Mouse (Mus musculus) heart, embryonic 10.5 days (tissue): ENCODE measurements around the gene Olfr1220. TPM values are rescaled to one million over a fixed set of nuclear protein-coding genes. Genes with fewer than 3 reads are reported as not detected.

Experiments
- DNase-seq: peaks from one replicate; pipeline ENCODE4 v3.0.0-alpha.2; 2017; ENCODE audit warnings: low spot score
- H3K27ac ChIP-seq: fragments of 300-500 bp; sonication (generic); 2 replicates; pipeline ENCODE4 v1.5.1; 2016; ENCODE audit warnings: mild to moderate bottlenecking
- H3K27me3 ChIP-seq: fragments of 300-500 bp; sonication (generic); 2 replicates; pipeline ENCODE4 v1.6.1; 2016; ENCODE audit warnings: mild to moderate bottlenecking; ENCODE audit not compliant: poor library complexity, insufficient read depth, severe bottlenecking
- H3K36me3 ChIP-seq: fragments of 300-500 bp; sonication (generic); 2 replicates; pipeline ENCODE4 v1.6.1; 2016; ENCODE audit warnings: mild to moderate bottlenecking, moderate library complexity
- H3K4me1 ChIP-seq: fragments of 300-500 bp; sonication (generic); 2 replicates; pipeline ENCODE4 v1.6.1; 2016; ENCODE audit warnings: mild to moderate bottlenecking
- H3K4me3 ChIP-seq: fragments of 300-500 bp; sonication (generic); 2 replicates; pipeline ENCODE4 v1.5.1; 2016; ENCODE audit warnings: mild to moderate bottlenecking, moderate library complexity
- H3K9me3 ChIP-seq: fragments of 300-500 bp; sonication (generic); 2 replicates; pipeline ENCODE4 v1.6.1; 2016; ENCODE audit warnings: mild to moderate bottlenecking, moderate library complexity
- WGBS: fragments of 180-500 bp; shearing (Covaris S2); methylation state at CpG from one replicate; pipeline ENCODE4 v1.1.7; 2016; 5-methylcytosine and 5-hydroxymethylcytosine counted together
- polyA plus RNA-seq: library from polyadenylated mRNA; unstranded; fragments of >200 nt; fragmentation: Nextera tagmentation; extraction: Ambion mirVana; gene quantifications from 2 replicates; pipeline ENCODE4 v1.2.1, GENCODE M21; 2016

Gene Olfr1220
- not detected in 2 replicates for polyA plus RNA-seq

DNA sequence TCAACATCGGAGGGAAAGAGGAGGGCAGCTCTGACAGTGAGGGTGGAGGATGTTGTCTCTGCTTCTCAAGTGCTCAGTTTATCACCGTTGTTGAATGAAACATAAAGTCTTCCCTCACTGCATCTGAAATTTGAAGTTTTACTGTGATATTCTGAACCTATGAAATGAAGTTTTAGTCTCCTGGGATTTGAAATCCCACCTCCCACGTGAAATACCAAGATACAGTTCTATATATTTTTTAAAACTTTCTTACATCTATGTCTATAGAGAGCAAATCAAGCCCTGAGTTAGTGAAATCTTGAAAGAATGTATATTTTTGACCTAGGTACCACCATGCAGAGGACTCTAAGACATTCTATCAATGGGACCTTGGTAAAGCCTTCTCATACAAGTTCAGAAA is at the start of gene Olfr1220:
Olfr1220 (minus strand) TSS at position 101 of the 400 bp plus-strand sequence.
- Histone ChIP-seq H3K4me3 (no peak within 1 kb of the TSS), H3K27ac (no peak within 1 kb of the TSS), H3K36me3 (no peaks in the 10 kb centered on the region), H3K27me3 (no peaks in the 10 kb centered on the region), H3K4me1 (no peaks in the 10 kb centered on the region), H3K9me3 (no peaks in the 10 kb centered on the region)
- no peak for DNase-seq
- 73% methylated on average over 3 of the region's 3 CpGs for WGBS

DNA sequence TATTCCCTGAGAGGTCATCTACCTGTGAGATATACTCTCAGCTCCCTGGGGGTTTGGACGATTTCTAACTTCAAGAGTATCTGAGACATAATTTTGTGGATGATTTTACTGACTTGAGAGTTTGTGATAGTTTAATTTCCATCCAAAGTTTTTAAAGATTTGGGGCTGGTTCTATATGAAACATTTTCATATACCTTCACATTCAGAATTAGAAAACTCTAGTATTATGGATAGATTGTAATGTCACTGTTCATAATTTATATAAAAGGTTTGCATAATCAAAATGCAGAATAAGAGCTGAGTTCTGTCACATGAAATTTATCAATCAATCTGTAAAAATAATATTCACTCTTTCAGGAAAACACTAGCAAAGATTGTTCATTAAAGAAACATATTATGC is 44.8 kb upstream of the Olfr1220 start, which contains the start of gene Olfr1223:
Olfr1223 (minus strand) TSS at position 101 of the 400 bp plus-strand sequence.
- no peaks in the 10 kb centered on the region for H3K27me3 ChIP-seq
- H3K36me3 ChIP-seq, result no peaks in the 10 kb centered on the region
- WGBS, result 64% methylated on average over 1 of the region's 1 CpGs
- no peak within 1 kb of the TSS for H3K27ac ChIP-seq
- no peaks in the 10 kb centered on the region for H3K4me1 ChIP-seq
- H3K9me3 ChIP-seq, result no peaks in the 10 kb centered on the region
- no peak within 1 kb of the TSS for H3K4me3 ChIP-seq
- no peak for DNase-seq

DNA sequence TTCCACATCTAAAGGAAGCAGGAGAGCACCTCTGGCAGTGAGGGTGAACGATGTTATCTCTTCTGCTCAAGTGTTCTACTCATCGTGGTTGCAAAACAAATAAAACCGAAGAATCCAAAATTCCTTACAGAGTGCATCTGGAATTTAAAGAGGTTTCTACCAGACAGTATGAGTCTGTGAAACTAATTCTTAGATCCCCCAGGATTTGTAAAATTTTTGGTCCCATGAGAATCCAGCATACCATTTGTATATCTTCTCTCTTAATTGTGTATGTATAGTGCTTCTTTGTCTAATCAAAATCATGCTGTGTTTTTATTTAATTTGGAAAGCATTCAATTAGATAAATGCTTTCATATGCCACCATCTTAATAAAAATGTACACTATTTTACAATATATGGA is 26.3 kb upstream of the Olfr1220 start, which contains the start of gene Olfr1222:
Olfr1222 (minus strand) TSS at position 101 of the 400 bp plus-strand sequence.
- Histone ChIP-seq H3K27me3 (no peaks in the 10 kb centered on the region), H3K9me3 (no peaks in the 10 kb centered on the region), H3K27ac (no peak within 1 kb of the TSS), H3K4me3 (no peak within 1 kb of the TSS), H3K4me1 (no peaks in the 10 kb centered on the region), H3K36me3 (no peaks in the 10 kb centered on the region)
- WGBS, result 41% methylated on average over 3 of the region's 3 CpGs
- DNase-seq, result no peak

DNA sequence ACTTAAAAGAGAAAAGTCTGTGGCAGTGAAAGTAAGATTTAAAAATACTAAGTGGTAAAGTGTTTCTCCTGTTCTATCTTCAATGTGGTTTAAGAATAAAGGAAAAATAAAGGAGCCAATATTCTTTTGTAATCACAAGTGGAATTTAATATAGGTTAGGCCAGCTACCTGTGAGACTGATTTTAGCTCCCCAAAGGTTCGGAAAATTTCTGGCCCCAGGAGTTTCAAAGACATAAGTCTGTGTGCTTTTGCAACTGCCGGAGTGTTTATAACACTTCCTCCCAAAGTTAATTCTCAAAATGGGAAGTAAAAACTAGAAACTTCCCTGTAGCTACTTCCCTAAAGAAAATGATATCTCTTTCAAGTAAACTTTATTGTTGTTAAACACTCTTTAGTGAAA is 10.5 kb upstream of the Olfr1220 start, which contains the start of gene Olfr1221:
Olfr1221 (minus strand) TSS at position 101 of the 400 bp plus-strand sequence.
- H3K4me1 ChIP-seq, result no peaks in the 10 kb centered on the region
- no peak within 1 kb of the TSS for H3K4me3 ChIP-seq
- H3K9me3 ChIP-seq, result no peaks in the 10 kb centered on the region
- no peaks in the 10 kb centered on the region for H3K36me3 ChIP-seq
- no peaks in the 10 kb centered on the region for H3K27me3 ChIP-seq
- WGBS, result 82% methylated on average over 2 of the region's 2 CpGs
- DNase-seq, result no peak
- H3K27ac ChIP-seq, result no peak within 1 kb of the TSS

DNA sequence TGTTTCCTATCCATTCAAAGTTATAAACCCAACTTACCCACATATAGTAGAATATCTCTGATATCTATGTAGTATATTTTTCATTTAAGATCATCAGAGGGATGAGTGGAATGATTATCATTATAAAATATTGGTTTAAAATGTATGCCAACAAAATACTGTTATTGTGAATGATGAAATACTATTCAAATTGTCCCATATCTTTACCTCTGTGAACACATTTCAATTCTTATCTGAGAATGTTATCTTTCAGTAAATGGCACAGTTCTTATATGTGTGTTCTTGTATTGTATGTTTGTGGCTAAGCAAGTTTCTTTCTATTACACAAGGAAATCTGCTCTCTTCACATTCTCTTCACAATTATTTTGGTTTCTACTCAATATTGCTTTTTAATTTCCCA is 984 bp downstream of the Olfr1220 start:
- no peaks in the 10 kb centered on the region for H3K4me1 ChIP-seq

DNA sequence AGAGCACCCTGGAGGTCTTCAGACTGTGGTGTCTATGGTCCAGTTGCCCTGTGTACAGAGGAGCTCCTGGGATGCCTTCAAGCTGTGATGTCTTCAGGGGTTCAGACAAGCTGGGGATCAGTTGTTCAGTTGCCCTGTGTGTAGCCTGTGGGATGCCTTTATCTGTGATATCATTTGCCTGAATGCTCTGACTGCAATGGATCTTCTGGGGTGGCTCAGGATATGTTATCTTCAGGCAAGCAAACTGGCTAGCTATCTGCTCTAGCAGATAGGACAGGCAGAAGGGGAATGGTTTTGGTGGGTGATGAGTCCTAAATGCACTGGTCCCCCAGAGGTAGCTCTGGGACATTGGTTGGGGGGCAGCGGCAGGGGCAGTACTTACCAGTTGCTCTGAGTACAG is 12.8 kb downstream of the Olfr1220 start:
- Histone ChIP-seq H3K27ac (no peak overlapping the region), H3K9me3 (no peaks in the 10 kb centered on the region), H3K36me3 (no peaks in the 10 kb centered on the region), H3K4me3 (no peak overlapping the region), H3K27me3 (no peaks in the 10 kb centered on the region), H3K4me1 (no peaks in the 10 kb centered on the region)
- 95% methylated on average over 1 of the region's 1 CpGs for WGBS
- no peak for DNase-seq

More for the DNA sequence above, 984 bp downstream of the Olfr1220 start:
- no peak for DNase-seq
- no peaks in the 10 kb centered on the region for H3K9me3 ChIP-seq
- H3K4me3 ChIP-seq, result no peak overlapping the region
- no peaks in the 10 kb centered on the region for H3K36me3 ChIP-seq
- no peak overlapping the region for H3K27ac ChIP-seq
- no peaks in the 10 kb centered on the region for H3K27me3 ChIP-seq

DNA sequence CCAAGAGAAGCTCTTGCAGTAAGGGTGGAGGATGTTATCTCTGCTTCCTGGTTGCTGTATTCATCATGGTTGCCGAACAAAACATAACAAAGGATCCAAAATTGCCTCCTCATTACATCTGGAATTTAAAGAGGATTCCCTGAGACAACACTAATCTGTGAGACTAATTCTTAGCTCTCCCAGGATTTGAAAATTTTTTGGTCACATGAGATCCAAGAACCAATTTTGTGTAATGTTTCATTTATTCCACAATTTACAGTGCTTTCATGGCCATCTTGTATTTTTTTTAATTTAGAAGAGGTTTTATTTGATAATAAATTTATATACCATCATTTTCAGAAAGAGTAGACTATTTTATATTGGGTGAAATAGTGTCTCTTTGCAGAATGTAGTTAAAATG is 23.2 kb downstream of the Olfr1220 start, which contains the start of gene Olfr1219:
Olfr1219 (minus strand) TSS at position 101 of the 400 bp plus-strand sequence.
- no peak within 1 kb of the TSS for H3K4me3 ChIP-seq
- no peaks in the 10 kb centered on the region for H3K27me3 ChIP-seq
- 73% methylated on average over 1 of the region's 1 CpGs for WGBS
- no peaks in the 10 kb centered on the region for H3K36me3 ChIP-seq
- no peak within 1 kb of the TSS for H3K27ac ChIP-seq
- DNase-seq, result no peak
- no peaks in the 10 kb centered on the region for H3K9me3 ChIP-seq
- H3K4me1 ChIP-seq, result no peaks in the 10 kb centered on the region

DNA sequence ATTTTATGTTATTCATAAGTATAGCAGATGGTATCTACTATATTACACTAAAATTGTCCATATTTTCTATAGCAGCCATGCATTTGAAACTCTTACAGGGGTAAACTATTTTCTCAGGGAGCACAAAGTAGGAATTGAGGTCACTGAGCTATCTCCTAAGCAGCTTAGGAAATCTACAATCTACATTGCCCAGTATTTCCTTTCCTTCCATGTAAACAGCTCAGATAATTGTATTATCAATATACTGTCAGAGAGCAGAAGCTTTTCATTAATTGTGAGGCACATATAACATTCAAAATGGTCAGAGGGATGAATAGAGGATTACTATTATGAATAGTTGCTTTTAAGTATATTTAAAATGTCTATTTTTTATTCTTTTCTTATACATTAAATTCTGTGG is 25.1 kb downstream of the Olfr1220 start:
- no peaks in the 10 kb centered on the region for H3K9me3 ChIP-seq
- no peak overlapping the region for H3K27ac ChIP-seq
- no peak for DNase-seq
- no peaks in the 10 kb centered on the region for H3K4me1 ChIP-seq
- H3K36me3 ChIP-seq, result no peaks in the 10 kb centered on the region
- no peaks in the 10 kb centered on the region for H3K27me3 ChIP-seq
- no peak overlapping the region for H3K4me3 ChIP-seq

DNA sequence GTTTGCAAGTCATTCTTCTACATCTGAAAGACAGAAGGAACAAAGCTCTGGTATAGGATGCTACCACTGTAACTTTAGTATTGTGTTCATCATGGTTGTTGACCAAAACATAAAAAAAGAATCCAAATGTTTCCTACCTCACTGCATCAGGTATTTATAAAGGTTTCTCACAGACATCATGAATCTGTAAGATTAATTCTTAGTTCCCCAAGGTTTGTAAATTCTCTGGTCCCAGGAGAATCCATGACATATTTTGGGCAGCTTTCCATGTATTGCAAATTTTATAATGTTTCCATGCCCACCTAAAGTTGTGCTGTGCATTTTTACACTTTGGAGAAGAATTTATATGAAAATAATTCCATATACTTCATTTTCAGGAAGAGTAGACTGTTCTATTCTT is 45.5 kb downstream of the Olfr1220 start, which contains the start of gene Olfr1218:
Olfr1218 (minus strand) TSS at position 101 of the 400 bp plus-strand sequence.
- Histone ChIP-seq H3K36me3 (no peaks in the 10 kb centered on the region), H3K4me1 (no peaks in the 10 kb centered on the region), H3K4me3 (no peak within 1 kb of the TSS), H3K27ac (no peak within 1 kb of the TSS), H3K9me3 (no peaks in the 10 kb centered on the region), H3K27me3 (no peaks in the 10 kb centered on the region)
- no peak for DNase-seq

Other genes with a start within 250 kb of the Olfr1220 start
- not detected in 2 replicates for gene Olfr1206, start 243.6 kb downstream of the Olfr1220 start, polyA plus RNA-seq
- gene Olfr1208, start 204.5 kb downstream of the Olfr1220 start, polyA plus RNA-seq, result not detected in 2 replicates
- not detected in 2 replicates for gene Olfr1209, start 191.7 kb downstream of the Olfr1220 start, polyA plus RNA-seq
- not detected in 2 replicates for gene Olfr1211, start 168.7 kb downstream of the Olfr1220 start, polyA plus RNA-seq
- not detected in 2 replicates for gene Olfr1212, start 152.9 kb downstream of the Olfr1220 start, polyA plus RNA-seq
- not detected in 2 replicates for gene Gm13762, start 126.6 kb downstream of the Olfr1220 start, polyA plus RNA-seq
- gene Olfr1214, start 114.2 kb downstream of the Olfr1220 start, polyA plus RNA-seq, result not detected in 2 replicates
- not detected in 2 replicates for gene Olfr1215, start 99.9 kb downstream of the Olfr1220 start, polyA plus RNA-seq
- not detected in 2 replicates for gene Olfr1216, start 88.5 kb downstream of the Olfr1220 start, polyA plus RNA-seq
- gene Olfr1217, start 74.8 kb downstream of the Olfr1220 start, polyA plus RNA-seq, result not detected in 2 replicates
- not detected in 2 replicates for gene Olfr1218, start 45.6 kb downstream of the Olfr1220 start, polyA plus RNA-seq
- gene Olfr1219, start 23.3 kb downstream of the Olfr1220 start, polyA plus RNA-seq, result not detected in 2 replicates
- gene Olfr1221, start 10.4 kb upstream of the Olfr1220 start, polyA plus RNA-seq, result not detected in 2 replicates
- gene Olfr1222, start 26.2 kb upstream of the Olfr1220 start, polyA plus RNA-seq, result not detected in 2 replicates
- gene Olfr1223, start 44.7 kb upstream of the Olfr1220 start, polyA plus RNA-seq, result not detected in 2 replicates
- not detected in 2 replicates for gene Olfr1224-ps1, start 57.3 kb upstream of the Olfr1220 start, polyA plus RNA-seq
- not detected in 2 replicates for gene Olfr1225, start 67.8 kb upstream of the Olfr1220 start, polyA plus RNA-seq
- gene Olfr1226, start 93.2 kb upstream of the Olfr1220 start, polyA plus RNA-seq, result not detected in 2 replicates
- not detected in 2 replicates for gene Olfr1228, start 147.2 kb upstream of the Olfr1220 start, polyA plus RNA-seq
- gene Olfr1229, start 181.2 kb upstream of the Olfr1220 start, polyA plus RNA-seq, result not detected in 2 replicates
- gene Olfr1230, start 190.4 kb upstream of the Olfr1220 start, polyA plus RNA-seq, result not detected in 2 replicates
- not detected in 2 replicates for gene Olfr1231, start 200.2 kb upstream of the Olfr1220 start, polyA plus RNA-seq
- not detected in 2 replicates for gene Olfr1232, start 222.8 kb upstream of the Olfr1220 start, polyA plus RNA-seq
- gene Olfr1233, start 235.6 kb upstream of the Olfr1220 start, polyA plus RNA-seq, result not detected in 2 replicates